Mouse (Mus musculus) kidney, postnatal 36 days (tissue): Measurements from ENCODE around the gene Hpcal4.
A peak's percentile ranks its signal among the peaks of the same experiment; 100 is the strongest.
"Not testable (repeated sequence)": the region's sequence is repeated elsewhere in the genome, so short reads cannot be mapped to it uniquely, and the experiment has no call there.

Experiments
- DNase-seq, 2 experiments: peaks; one replicate each; pipeline ENCODE4 v3.0.0; 2021 to 2022; ENCODE audit warnings: mixed read lengths in 2 of 2

The Hpcal4 gene

GRCm38 (mm10) chr4:123182328-123183238 is at the start of gene Hpcal4:
Hpcal4 (plus strand) TSS chr4:123183227.
- DNase-seq: peak in 1 of 2 experiments; percentile 44

- no peak for DNase-seq
These were observed 45.5 kb upstream of the Hpcal4 start for GRCm38 (mm10) chr4:123137551-123137950.

GRCm38 (mm10) chr4:123139513-123140154 is 43.4 kb upstream of the Hpcal4 start, which contains the start of gene Ppie:
Ppie (minus strand) TSS chr4:123139951.
- peak; percentile 80 to 92 for DNase-seq

- DNase-seq: no peak
These were observed 35.4 kb upstream of the Hpcal4 start for GRCm38 (mm10) chr4:123147446-123148150.

GRCm38 (mm10) chr4:123152003-123152402 is 31.0 kb upstream of the Hpcal4 start:
- DNase-seq: no peak

GRCm38 (mm10) chr4:123152976-123153375 is 30.1 kb upstream of the Hpcal4 start:
- DNase-seq: no peak

GRCm38 (mm10) chr4:123155004-123155403 is 28.0 kb upstream of the Hpcal4 start:
- DNase-seq: peak; percentile 32 to 41

- no peak for DNase-seq
These were observed 27.6 kb upstream of the Hpcal4 start for GRCm38 (mm10) chr4:123155427-123155826.

- DNase-seq: no peak
These were observed 27.2 kb upstream of the Hpcal4 start for GRCm38 (mm10) chr4:123155840-123156239.

- DNase-seq: no peak
These were observed 22.5 kb upstream of the Hpcal4 start for GRCm38 (mm10) chr4:123160571-123160970.

- not testable (repeated sequence) for DNase-seq
These were observed 21.8 kb upstream of the Hpcal4 start for GRCm38 (mm10) chr4:123161251-123161650.

- DNase-seq: no peak
These were observed 20.6 kb upstream of the Hpcal4 start for GRCm38 (mm10) chr4:123162305-123162917.

GRCm38 (mm10) chr4:123164157-123164556 is 18.9 kb upstream of the Hpcal4 start:
- DNase-seq: no peak

- DNase-seq: no peak
These were observed 11.2 kb upstream of the Hpcal4 start for GRCm38 (mm10) chr4:123171811-123172210.

GRCm38 (mm10) chr4:123183239-123184056 is 421 bp downstream of the Hpcal4 start:
- DNase-seq: peak; percentile 73 to 75

- no peak for DNase-seq
These were observed 1.8 kb downstream of the Hpcal4 start for GRCm38 (mm10) chr4:123184816-123185215.

- no peak for DNase-seq
These were observed 9.3 kb downstream of the Hpcal4 start for GRCm38 (mm10) chr4:123192336-123192735.

- no peak for DNase-seq
These were observed 10.8 kb downstream of the Hpcal4 start for GRCm38 (mm10) chr4:123193791-123194190.

- DNase-seq: peak in 1 of 2 experiments; percentile 25
These were observed 13.7 kb downstream of the Hpcal4 start for GRCm38 (mm10) chr4:123196695-123197094.

- DNase-seq: peak; percentile 55 to 80
These were observed 17.8 kb downstream of the Hpcal4 start for GRCm38 (mm10) chr4:123200771-123201185.
